Mouse (Mus musculus) embryonic facial prominence, embryonic 10.5 days (tissue): Measurements from ENCODE around the gene Ntng1. TPM values are rescaled to one million over a fixed set of nuclear protein-coding genes. Genes with fewer than 3 reads are reported as not detected.

ENCODE experiments used
- DNase-seq: peaks from one replicate; pipeline ENCODE4 v3.0.0-alpha.2; 2017; ENCODE audit warnings: low spot score
- H3K27ac ChIP-seq: fragments of 300-500 bp; sonication (generic); replicated peaks from 2 replicates; pipeline ENCODE4 v1.5.1; 2016; ENCODE audit warnings: mild to moderate bottlenecking
- H3K27me3 ChIP-seq: fragments of 300-500 bp; sonication (generic); replicated peaks from 2 replicates; pipeline ENCODE4 v1.6.1; 2016; ENCODE audit warnings: low read depth, mild to moderate bottlenecking; ENCODE audit not compliant: poor library complexity, severe bottlenecking
- H3K36me3 ChIP-seq: fragments of 300-500 bp; sonication (generic); replicated peaks from 2 replicates; pipeline ENCODE4 v1.6.1; 2016; ENCODE audit warnings: mild to moderate bottlenecking, moderate library complexity
- H3K4me1 ChIP-seq: fragments of 300-500 bp; sonication (generic); 2 replicates; pipeline ENCODE4 v1.6.1; 2016
- H3K4me3 ChIP-seq: fragments of 300-500 bp; sonication (generic); 2 replicates; pipeline ENCODE4 v1.5.1; 2016; ENCODE audit warnings: mild to moderate bottlenecking, moderate library complexity
- H3K9me3 ChIP-seq: fragments of 300-500 bp; sonication (generic); 2 replicates; pipeline ENCODE4 v1.6.1; 2016; ENCODE audit warnings: mild to moderate bottlenecking
- WGBS: fragments of 180-500 bp; shearing (Covaris S2); methylation state at CpG from one replicate; pipeline ENCODE4 v1.1.7; 2016; 5-methylcytosine and 5-hydroxymethylcytosine counted together
- polyA plus RNA-seq: library from polyadenylated mRNA; unstranded; fragments of >200 nt; fragmentation: Nextera tagmentation; extraction: Ambion mirVana; gene quantifications from 2 replicates; pipeline ENCODE4 v1.2.1, GENCODE M21; 2016

The Ntng1 gene
- 3.6 and 4.8 TPM in 2 replicates for polyA plus RNA-seq

GRCm38 (mm10) chr3:110143206-110144061 is at the start of gene Ntng1:
Ntng1 (minus strand) TSS chr3:110144011.
- Histone ChIP-seq H3K27ac (peak within 1 kb of the TSS; percentile 74), H3K36me3 (no peaks in the 10 kb centered on the region), H3K9me3 (no peaks in the 10 kb centered on the region), H3K27me3 (peaks cover 35% of the 10 kb centered on the region), H3K4me3 (peak within 1 kb of the TSS; percentile 77), H3K4me1 (peaks cover 12% of the 10 kb centered on the region)
- peak; percentile 67 for DNase-seq
- under 1% methylated on average over 52 of the region's 52 CpGs for WGBS

- no peak for DNase-seq
- WGBS = 89% methylated on average over 5 of the region's 5 CpGs
- H3K4me3 ChIP-seq = no peak overlapping the region
- H3K4me1 ChIP-seq = no peaks in the 10 kb centered on the region
- no peaks in the 10 kb centered on the region for H3K27me3 ChIP-seq
- no peak overlapping the region for H3K27ac ChIP-seq
- H3K9me3 ChIP-seq = no peaks in the 10 kb centered on the region
- no peaks in the 10 kb centered on the region for H3K36me3 ChIP-seq
Observed at GRCm38 (mm10) chr3:110187401-110187948, 43.7 kb upstream of the Ntng1 start.

GRCm38 (mm10) chr3:110149089-110149488 is 5.3 kb upstream of the Ntng1 start:
- H3K36me3 ChIP-seq = no peaks in the 10 kb centered on the region
- DNase-seq = no peak
- H3K4me1 ChIP-seq = no peaks in the 10 kb centered on the region
- H3K4me3 ChIP-seq = no peak overlapping the region
- H3K27me3 ChIP-seq = peaks cover 17% of the 10 kb centered on the region
- WGBS = 88% methylated on average over 7 of the region's 7 CpGs
- no peaks in the 10 kb centered on the region for H3K9me3 ChIP-seq
- H3K27ac ChIP-seq = no peak overlapping the region

- Histone ChIP-seq H3K9me3 (no peaks in the 10 kb centered on the region), H3K4me3 (0 out of 2 replicates have a peak overlapping the region, but pooled peaks have one; percentile 77), H3K27ac (no peak overlapping the region), H3K27me3 (peaks cover 35% of the 10 kb centered on the region), H3K36me3 (no peaks in the 10 kb centered on the region), H3K4me1 (peaks cover 12% of the 10 kb centered on the region)
- 28% methylated on average over 6 of the region's 6 CpGs for WGBS
- DNase-seq = peak; percentile 9
Observed at GRCm38 (mm10) chr3:110144301-110145055, 667 bp upstream of the Ntng1 start.

- under 1% methylated on average over 77 of the region's 77 CpGs for WGBS
- peak; percentile 59 for DNase-seq
- H3K9me3 ChIP-seq = no peaks in the 10 kb centered on the region
- H3K4me1 ChIP-seq = peaks cover 12% of the 10 kb centered on the region
- peak overlapping the region; percentile 71 for H3K27ac ChIP-seq
- H3K36me3 ChIP-seq = no peaks in the 10 kb centered on the region
- H3K4me3 ChIP-seq = peak overlapping the region; percentile 77
- peaks cover 35% of the 10 kb centered on the region for H3K27me3 ChIP-seq
Observed at GRCm38 (mm10) chr3:110142314-110143205, 1.3 kb downstream of the Ntng1 start.

- Histone ChIP-seq H3K9me3 (no peaks in the 10 kb centered on the region), H3K36me3 (no peaks in the 10 kb centered on the region), H3K4me1 (peaks cover 12% of the 10 kb centered on the region), H3K27ac (no peak overlapping the region), H3K4me3 (peak overlapping the region; percentile 77), H3K27me3 (peaks cover 35% of the 10 kb centered on the region)
- DNase-seq = peak; percentile 38
- WGBS = 4% methylated on average over 13 of the region's 13 CpGs
Observed at GRCm38 (mm10) chr3:110141351-110142302, 2.2 kb downstream of the Ntng1 start.

- no peak for DNase-seq
- no peak overlapping the region for H3K27ac ChIP-seq
- H3K4me3 ChIP-seq = no peak overlapping the region
- H3K27me3 ChIP-seq = no peaks in the 10 kb centered on the region
- H3K9me3 ChIP-seq = no peaks in the 10 kb centered on the region
- peaks cover 6% of the 10 kb centered on the region for H3K4me1 ChIP-seq
- H3K36me3 ChIP-seq = no peaks in the 10 kb centered on the region
- WGBS = 3% methylated on average over 1 of the region's 1 CpGs
Observed at GRCm38 (mm10) chr3:110136115-110136514, 7.7 kb downstream of the Ntng1 start.

- no peak overlapping the region for H3K27ac ChIP-seq
- no peaks in the 10 kb centered on the region for H3K9me3 ChIP-seq
- H3K36me3 ChIP-seq = no peaks in the 10 kb centered on the region
- DNase-seq = no peak
- H3K27me3 ChIP-seq = no peaks in the 10 kb centered on the region
- WGBS = 85% methylated on average over 9 of the region's 9 CpGs
- peaks cover 6% of the 10 kb centered on the region for H3K4me1 ChIP-seq
- no peak overlapping the region for H3K4me3 ChIP-seq
Observed at GRCm38 (mm10) chr3:110133150-110133549, 10.7 kb downstream of the Ntng1 start.

GRCm38 (mm10) chr3:110132289-110132688 is 11.5 kb downstream of the Ntng1 start:
- no peak overlapping the region for H3K4me3 ChIP-seq
- H3K27ac ChIP-seq = no peak overlapping the region
- DNase-seq = no peak
- no peaks in the 10 kb centered on the region for H3K36me3 ChIP-seq
- peaks cover 6% of the 10 kb centered on the region for H3K4me1 ChIP-seq
- WGBS = 83% methylated on average over 8 of the region's 8 CpGs
- H3K27me3 ChIP-seq = no peaks in the 10 kb centered on the region
- H3K9me3 ChIP-seq = no peaks in the 10 kb centered on the region

GRCm38 (mm10) chr3:110131043-110131891 is 12.5 kb downstream of the Ntng1 start:
- DNase-seq = no peak
- H3K9me3 ChIP-seq = no peaks in the 10 kb centered on the region
- H3K4me1 ChIP-seq = peaks cover 6% of the 10 kb centered on the region
- H3K36me3 ChIP-seq = no peaks in the 10 kb centered on the region
- H3K27ac ChIP-seq = no peak overlapping the region
- WGBS = 53% methylated on average over 18 of the region's 18 CpGs
- H3K27me3 ChIP-seq = no peaks in the 10 kb centered on the region
- no peak overlapping the region for H3K4me3 ChIP-seq
